Mouse (Mus musculus) NIH3T3 (cell line): ENCODE results near the gene Nanog.
"Not testable (repeated sequence)": the region's sequence is repeated elsewhere in the genome, so short reads cannot be mapped to it uniquely, and the experiment has no call there.

Source experiments
- DNase-seq: peaks from one replicate; pipeline ENCODE4 v3.0.0-alpha.2; 2012; ENCODE audit warnings: low read depth

Gene Nanog

DNA sequence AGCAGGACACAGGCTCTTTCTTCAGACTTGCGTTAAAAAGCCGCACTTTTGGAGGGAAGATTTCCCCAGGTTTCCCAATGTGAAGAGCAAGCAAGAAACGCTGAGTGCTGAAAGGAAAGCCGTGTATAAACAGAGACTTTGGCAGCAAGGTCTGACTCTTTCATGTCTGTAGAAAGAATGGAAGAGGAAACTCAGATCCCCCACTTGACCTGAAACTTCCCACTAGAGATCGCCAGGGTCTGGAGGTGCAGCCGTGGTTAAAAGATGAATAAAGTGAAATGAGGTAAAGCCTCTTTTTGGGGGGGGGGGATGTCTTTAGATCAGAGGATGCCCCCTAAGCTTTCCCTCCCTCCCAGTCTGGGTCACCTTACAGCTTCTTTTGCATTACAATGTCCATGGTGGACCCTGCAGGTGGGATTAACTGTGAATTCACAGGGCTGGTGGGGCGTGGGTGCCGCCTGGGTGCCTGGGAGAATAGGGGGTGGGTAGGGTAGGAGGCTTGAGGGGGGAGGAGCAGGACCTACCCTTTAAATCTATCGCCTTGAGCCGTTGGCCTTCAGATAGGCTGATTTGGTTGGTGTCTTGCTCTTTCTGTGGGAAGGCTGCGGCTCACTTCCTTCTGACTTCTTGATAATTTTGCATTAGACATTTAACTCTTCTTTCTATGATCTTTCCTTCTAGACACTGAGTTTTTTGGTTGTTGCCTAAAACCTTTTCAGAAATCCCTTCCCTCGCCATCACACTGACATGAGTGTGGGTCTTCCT lies at the start of gene Nanog:
Gene Nanog, plus strand, starts transcription at position 454 of the 765 bp plus-strand sequence.
- DNase-seq = no peak

DNA sequence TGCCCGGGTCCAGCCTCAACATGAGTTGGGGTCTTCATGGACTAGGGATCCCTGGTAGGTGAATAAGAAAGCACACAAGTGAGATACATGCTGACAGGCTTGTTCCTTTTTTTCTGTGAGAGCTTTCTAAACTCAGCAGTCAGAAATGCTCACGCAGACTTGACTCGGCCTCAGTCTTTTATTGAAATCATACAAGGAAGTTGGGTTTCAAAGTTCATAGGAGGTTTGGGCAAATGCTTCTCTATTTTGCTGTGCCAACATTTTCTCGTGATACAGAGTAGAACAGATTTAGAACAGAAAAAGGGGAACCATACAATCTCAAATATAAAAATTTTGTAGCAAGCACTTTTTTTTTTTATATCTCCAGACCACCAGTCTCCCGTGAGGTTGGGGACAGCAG lies 49.7 kb upstream of the Nanog start:
- no peak for DNase-seq

DNA sequence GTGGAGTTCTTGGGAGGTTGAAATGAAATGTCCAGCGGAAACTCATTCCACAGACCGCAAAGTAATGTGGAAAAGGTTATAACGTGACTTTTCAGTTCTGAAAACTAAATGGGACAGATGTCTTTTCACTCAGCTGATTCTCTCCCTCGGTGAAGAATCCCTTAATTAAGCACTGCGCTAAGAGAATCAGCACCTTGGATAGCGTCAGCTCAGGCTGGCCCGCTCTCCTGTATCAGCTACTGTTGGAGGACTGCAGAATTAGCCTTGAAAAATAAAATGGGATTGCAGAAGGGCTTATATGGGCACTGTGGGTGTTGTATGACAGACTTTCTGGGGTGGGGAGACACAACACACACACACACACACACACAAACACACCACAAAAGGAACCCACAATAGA lies 47.7 kb upstream of the Nanog start:
- peak; percentile 73 for DNase-seq

DNA sequence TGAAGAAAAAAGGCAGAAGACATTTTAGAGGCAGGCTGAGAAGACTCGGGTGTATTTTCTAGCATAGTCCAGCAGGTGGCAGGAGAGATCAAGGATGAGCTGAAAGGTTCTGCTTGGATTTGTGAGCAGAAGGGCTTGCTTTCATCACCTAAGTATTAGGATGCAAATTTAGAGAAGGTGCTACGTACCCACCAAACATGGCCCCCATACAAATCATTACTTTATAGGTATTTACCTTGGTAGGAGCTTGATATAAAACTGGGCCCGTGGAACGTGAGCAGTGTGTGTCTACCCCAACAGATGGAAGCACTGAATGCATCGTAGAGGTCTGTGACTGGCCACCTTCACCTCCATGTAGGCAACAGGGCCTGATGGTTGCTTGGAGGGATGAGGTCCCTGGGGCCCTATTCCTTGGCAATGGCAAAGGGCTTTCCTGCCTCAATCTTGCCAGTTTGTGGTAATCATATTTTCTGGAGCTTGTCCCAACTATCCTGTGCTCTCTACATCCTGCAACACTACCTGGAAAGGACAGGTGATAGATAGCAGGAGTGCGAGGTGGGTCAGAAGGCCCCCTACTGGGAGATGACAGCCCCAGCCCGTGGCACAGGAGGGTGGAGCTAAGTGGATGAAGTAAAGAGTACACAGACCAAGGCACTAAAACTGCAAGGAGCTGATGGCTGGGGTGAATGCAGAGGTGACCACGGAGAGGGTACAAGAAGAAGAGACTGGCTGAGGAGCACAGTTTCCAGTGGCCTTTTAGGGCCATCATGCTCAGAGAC lies 46.5 kb upstream of the Nanog start:
- DNase-seq = peak; percentile 82

DNA sequence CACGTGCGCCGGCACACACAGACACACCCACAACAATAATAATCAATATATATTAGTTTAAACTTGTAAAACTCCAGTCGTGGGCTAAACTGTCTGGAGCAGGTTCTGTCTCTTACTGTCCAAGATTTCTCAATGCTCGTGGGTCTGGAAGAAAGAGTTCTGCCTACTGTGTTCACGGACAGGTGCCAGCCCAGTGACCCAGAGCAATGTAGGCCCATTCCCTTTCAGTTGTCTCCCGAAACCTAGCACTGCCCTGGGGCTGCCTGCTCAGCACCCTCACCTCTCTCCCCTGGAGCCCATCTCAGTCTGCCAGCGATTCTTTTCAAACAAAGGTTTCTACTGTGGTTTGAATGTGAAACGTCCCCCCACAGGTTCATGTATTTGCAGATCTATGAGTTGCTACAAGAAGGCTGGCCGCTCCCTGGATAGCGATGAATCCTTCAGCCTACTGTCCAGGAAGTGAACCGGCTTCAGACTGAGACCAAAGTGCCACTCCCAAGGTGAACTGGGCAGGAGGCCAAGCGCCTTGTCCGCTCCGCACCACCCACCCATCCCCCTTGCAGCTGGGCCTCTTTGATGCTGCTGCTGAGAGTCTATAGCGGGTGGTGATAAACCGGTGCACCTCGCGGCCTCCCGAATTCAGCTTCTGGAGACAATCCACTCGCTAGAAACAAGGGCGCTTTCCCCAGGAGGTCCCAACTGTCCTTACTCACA lies 44.6 kb upstream of the Nanog start:
- no peak for DNase-seq

DNA sequence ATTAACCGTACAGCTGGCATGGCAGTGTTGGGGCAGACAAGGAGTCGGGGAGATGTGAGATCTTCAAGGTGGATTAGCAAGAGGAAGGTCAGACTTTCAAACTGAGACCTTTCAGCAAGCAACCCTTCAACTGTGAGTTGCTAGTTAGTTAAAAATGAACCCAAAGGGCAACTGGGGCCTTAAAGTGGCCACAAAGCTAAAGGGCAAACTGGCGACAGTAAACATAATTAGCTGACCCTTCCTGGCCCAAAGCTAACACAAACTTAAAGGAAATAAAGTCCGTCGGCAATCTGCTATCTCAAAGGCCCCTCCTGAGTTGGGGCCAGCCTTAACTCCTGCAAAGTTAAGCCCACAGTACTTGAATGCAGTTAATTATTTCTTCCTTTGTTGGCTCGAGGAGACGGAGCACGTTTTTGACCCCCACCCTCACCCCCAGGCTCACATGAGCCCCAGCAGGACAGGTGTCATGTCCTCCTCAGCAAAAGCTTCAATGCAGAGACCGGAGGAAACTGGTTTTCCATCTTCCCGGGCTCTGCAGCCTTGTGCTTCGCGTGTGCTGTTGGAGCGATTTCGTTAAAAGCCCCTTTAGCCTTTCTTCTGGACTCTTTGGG lies 43.6 kb upstream of the Nanog start:
- no peak for DNase-seq

DNA sequence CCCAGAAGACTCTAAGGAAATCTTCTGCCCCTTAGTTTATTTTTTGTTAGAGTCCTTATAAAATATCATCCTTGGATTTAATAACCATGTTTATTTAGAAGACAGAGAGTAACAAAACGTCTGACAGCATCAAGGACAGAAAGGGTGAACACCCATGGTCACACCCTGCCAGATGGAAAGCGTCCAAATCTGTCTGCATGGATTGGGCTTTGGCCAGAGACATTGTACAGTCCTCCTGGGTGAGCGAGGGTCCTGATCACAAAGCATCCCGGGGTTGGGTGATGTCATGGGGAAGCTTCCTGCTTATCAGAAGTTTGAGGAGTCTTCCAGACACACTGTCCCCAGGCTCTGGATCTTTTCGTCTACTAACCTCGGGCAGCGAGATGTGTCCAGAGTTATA lies 41.4 kb upstream of the Nanog start:
- no peak for DNase-seq

DNA sequence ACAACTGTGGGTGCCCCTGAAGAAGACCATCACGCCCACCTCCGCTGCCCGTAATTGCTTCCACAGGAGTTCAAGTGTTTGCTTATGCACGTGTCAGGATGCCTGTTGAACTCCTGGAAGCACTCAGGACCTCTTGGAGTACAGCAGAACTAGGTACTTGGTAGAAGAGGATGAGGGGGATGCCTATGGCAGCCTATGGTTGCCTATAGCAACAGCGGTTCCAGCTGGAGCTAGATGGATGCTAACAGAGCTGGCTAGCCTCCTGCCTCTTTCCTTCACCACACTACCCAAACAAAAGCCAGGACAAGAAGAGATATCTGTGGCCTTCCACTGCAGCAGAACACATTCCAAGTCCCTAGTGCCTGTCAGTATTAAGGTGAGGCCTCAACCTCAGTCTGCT lies 39.6 kb upstream of the Nanog start:
- DNase-seq = no peak

DNA sequence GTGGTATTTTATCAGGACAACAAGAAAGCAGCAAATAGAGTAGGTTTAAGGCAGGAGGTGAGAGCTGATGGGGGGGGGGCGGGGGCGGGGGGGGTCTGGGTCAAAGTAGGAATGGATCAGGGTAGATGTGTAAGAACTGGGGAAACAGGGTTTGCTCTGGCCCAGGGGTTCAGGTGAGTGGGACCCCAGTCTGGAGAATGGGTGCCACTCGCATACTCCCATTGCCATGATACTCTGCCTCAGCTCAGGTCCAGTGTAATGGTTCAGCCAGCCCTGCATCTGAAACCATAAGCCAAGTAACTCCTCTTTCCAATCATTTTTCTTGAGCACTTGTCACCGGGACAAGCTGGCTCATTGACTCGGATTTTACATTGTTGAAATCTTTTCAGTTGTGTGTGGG lies 38.5 kb upstream of the Nanog start:
- DNase-seq = no peak

DNA sequence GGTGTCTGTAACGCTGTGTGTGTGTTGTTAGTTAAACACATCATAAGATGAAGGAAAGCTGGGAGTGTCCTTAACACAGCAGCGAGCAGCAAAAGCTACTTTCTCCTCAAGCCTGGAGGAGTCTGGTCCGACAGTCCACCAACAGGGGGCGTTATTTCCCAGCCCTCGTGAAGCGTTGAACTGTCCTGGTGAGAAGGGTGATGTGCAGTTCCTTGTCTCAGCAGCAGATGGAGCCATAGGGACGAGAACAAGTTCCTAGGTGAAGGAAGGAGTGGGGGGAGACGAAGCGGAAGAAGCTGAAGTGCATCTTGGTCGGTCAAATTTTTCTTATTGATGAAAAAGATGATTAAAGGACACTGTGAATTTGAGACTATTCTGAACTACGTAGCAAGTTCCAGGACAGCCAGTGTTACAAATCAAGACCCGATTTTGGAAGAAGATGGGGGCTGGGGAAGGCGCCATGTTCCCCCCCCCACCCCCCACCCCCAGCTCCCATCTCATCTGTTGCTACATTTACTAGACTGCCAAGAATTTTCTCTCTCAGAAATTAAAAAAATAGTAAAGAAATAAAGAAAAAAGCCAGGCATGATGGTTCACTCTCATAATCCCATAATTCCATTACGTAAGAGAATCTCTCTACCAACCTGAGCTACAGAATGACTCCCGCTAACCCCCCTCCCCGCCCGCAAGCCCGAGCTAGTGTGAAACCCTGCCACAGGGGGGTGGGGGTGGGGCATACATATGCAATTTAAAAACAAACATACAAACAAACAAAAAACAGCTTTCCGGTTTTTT lies 37.7 kb upstream of the Nanog start:
- peak; percentile 99 for DNase-seq

DNA sequence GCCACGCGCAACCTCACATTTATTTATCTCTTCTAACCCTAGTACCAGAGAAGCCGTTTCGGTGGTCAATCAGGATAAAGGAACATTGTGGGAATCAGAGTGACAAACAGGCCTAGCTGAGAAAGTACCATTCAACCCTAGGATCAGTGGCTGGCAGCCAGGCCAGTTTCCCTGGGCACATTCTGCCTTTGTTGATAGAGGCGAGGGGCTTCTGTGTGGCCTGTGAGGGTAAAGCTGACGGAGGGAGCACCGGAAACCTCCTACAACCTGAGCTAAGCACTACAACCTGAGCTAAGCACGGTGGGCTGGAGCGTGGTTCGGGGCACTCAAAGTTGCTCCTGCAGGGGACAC lies 37.1 kb upstream of the Nanog start:
- no peak for DNase-seq

DNA sequence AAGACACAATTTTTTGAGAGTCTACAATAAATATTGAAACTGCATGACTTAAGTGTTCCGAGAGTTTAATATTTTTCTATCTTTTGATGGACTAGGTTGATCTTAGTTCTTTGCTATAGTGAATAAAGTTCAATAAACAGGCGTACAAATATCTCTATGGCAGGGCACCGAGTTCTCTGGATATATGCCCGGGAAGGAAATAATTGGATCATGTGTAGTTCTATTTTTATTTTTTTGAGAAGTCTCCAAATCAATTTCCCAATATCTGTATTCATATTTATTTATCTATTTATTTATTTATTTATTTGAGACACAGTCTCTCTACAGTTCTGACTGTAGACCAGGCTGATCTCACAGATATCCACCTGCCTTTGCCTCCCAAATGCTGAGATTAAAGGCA lies 36.4 kb upstream of the Nanog start:
- DNase-seq = no peak

DNA sequence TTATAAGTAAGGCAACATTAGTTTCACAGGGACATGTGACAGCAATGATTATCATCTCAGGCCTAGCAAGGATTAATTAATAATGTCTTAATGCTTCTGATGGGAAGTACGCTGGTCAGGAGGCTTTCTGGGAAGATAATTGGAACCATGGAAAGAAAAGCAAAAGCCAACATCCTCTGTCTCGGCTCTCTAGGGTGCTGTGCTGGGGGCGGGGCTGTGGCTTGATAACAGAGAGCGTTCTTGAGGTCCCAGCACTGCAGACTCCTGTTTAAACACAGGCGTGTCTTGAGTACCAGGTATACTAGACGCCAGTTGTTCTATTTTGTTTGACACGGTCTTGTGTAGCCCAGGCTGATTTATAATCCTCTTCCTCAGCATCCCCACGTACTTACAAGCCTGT lies 34.5 kb upstream of the Nanog start:
- DNase-seq = no peak

DNA sequence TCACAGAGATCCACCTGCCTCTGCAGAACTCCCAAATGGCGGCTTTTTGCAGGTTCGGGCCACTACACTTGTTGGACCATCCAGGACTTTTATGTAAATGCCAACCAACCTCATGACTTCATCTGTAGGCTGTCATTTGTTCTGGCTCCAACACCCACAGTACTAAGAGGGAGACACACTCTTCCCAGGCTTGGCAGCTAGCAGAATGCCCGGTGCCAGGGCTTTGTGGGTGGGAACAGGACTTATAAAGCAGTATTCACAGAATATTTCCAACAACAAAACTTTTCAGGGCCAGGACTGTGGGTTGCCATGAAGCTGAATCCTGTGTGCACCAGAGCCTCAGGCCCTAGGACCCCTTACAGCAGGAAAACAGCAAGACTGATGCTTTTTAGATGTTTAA lies 24.6 kb upstream of the Nanog start:
- no peak for DNase-seq

DNA sequence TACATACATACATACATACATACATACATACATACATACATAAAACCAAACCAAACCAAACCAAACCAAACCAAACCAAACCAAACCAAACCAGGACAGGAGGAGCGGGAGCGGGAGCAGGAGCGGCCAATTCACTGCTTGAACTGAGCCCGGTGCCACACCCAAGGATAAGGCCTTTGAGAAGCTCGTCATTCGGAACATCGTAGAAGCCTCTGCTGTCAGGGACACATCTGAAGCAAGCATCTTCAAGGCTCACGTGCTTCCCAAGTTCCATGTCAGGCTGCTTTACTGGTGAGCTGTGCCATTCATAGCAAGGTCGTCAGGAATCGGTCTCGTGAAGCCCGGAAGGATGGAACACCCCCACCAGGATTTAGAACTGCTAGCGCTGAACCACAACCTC lies 20.6 kb upstream of the Nanog start:
- no peak for DNase-seq

DNA sequence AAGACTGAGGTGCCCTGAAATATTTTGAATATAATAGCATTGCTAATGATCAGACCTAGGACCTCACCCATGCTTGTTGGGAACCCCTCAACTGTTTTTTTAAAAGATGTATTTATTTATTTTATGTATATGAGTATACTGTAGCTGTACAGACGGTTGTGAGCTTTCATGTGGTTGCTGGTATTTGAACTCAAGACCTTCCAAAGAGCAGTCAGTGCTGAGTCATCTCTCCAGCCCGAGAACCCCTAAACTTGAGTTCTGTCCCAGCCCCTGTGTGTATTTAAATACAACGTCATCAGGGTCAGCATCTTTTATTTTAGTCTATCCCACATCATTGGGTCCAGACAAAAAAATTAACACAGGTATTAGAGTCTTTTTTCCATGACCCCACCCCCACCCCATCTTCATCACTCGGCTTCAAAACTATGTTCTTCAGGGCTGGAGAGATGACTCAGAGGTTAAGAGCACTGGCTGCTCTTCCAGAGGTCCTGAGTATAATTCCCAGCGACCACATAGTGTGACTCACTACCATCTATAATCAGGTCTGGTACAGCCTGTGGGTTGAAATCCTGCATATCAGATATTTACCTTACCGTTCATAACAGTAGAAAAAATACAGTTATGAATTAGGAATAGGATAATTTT lies 17.8 kb upstream of the Nanog start:
- DNase-seq = peak; percentile 82

DNA sequence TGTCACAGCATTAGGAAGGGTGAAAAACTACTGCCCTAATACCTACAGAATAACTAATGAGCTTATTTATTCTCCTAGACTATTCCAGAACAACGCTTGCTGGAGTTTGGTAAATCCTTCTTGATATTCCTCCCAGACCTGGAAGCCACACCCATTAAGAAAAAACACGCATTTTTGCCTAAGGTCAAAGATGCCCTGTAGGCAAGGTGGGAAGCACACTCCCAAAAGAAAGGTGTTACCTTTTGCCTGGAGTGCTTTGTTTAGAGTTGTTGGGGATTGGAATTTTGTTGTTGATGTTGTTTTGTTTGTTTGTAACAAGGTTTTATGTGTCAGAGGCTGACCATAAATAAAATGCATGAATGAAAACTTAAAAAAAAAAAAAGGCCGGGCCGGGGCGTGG lies 17.2 kb upstream of the Nanog start:
- DNase-seq = no peak

DNA sequence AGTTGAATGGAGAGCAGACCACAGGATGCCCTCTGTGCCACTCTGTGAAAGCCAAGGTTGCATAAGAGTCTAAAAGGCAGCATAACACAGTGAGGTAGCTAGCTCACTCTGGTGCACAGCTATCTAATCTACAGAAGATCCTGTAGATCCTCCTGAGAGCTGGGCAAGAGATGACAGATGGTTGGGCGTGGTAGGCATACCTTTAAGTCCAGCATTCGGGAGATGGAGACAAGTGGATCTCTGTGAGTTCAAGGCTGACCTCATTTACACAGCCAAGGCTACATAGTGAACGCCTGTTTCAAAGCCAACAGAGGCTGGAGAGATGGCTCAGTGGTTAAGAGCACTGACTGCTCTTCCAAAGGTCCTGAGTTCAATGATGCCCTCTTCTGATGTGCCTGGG lies 11.9 kb upstream of the Nanog start:
- DNase-seq = no peak

DNA sequence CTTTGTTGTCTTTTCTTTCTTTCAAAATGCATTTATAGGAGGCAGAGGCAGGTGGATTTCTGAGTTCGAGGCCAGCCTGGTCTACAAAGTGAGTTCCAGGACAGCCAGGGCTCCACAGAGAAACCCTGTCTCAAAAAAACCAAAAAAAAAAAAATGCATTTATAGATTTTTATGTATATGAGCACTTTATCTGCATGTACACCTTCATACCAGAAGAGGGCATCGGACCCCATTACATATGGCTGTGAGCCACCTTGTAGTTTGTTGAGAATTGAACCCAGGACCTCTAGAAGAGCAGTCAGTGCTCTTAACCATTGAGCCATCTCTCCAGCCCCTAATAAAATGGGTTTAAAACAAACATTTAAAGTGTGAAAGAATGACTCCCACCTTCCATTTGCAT lies 7.7 kb upstream of the Nanog start:
- DNase-seq = not testable (repeated sequence)

DNA sequence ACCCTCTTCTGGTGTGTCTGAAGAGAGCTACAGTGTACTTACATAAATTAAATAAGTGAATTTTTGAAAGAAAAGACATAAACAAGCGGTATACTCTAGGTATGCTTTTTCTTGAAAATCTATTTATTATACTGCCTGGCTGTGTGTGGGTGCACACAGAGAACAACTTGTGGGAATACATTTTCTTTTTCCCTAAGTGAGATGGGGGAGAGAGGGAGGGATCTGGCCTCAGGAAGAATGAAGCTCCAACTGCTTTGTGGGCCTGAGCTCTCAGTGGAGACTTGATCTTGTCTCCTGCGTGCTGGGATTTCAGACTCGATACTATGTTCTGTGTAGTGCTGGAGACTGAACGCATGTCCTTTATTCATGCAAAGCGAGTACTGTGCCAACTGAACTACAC lies 5.5 kb upstream of the Nanog start:
- no peak for DNase-seq

DNA sequence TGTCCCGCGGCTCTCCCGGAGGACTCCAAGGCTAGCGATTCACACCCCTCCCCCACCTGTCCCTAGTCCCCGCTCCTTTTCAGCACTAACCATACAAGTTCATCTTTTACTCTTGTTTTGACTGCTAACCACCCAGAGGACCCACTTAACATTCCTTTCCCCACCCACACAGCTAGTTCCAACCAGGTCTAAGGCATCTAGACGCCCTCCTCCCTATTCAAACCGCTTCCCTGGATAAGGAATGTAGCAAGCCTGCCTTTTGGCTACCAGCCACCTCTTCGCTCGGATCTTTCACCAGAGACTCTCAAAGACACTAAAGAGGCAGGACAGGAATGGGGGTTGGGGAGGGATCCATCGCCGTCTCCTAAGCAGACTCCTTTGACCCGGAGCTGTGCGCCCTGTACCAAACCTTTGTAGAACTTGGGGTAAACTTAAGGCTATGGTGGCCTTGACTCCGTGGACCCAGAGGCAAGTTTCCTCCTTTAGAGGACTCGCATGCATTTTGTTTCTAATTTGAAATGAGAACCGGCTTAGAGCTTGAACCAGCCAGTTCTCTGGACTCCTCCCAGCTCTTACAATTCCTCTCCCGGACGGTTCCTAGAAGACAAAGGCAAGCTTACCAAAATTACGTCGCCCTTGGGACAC lies 4.7 kb upstream of the Nanog start:
- peak; percentile 95 for DNase-seq
